Mouse (Mus musculus) lung, embryonic 14.5 days (tissue): Measurements from ENCODE around the gene Vmn1r135. TPM values are rescaled to one million over a fixed set of nuclear protein-coding genes. Genes with fewer than 3 reads are reported as not detected.
"Not testable (repeated sequence)": the region's sequence is repeated elsewhere in the genome, so short reads cannot be mapped to it uniquely, and the experiment has no call there.

Source experiments
- ATAC-seq: fragments of 200-750 bp; cut with Nextera tagmentation; 2 replicates; pipeline ENCODE4 v1.8.0; 2017; ENCODE audit warnings: mild to moderate bottlenecking, moderate TSS enrichment, moderate library complexity; ENCODE audit not compliant: insufficient read depth
- DNase-seq: peaks from one replicate; pipeline ENCODE4 v3.0.0-alpha.2; 2015
- H3K27ac ChIP-seq: fragments of 300-500 bp; sonication (generic); 2 replicates; pipeline ENCODE4 v1.5.1; 2014; ENCODE audit warnings: low read depth, mild to moderate bottlenecking, moderate library complexity
- H3K27me3 ChIP-seq: fragments of 300-500 bp; sonication (generic); 2 replicates; pipeline ENCODE4 v1.6.1; 2014; ENCODE audit warnings: low read length, control low read depth; ENCODE audit not compliant: insufficient read depth
- H3K36me3 ChIP-seq: fragments of 300-500 bp; sonication (generic); 2 replicates; pipeline ENCODE4 v1.6.1; 2014; ENCODE audit warnings: control low read depth; ENCODE audit not compliant: insufficient read depth
- H3K4me1 ChIP-seq: fragments of 300-500 bp; sonication (generic); 2 replicates; pipeline ENCODE4 v1.6.1; 2014; ENCODE audit warnings: antibody characterized with exemption, control low read depth; ENCODE audit not compliant: insufficient read depth
- H3K4me2 ChIP-seq: fragments of 300-500 bp; sonication (generic); 2 replicates; pipeline ENCODE4 v1.6.1; 2014; ENCODE audit warnings: mild to moderate bottlenecking
- H3K4me3 ChIP-seq: fragments of 300-500 bp; sonication (generic); 2 replicates; pipeline ENCODE4 v1.5.1; 2014; ENCODE audit warnings: low read depth, low read length
- H3K9ac ChIP-seq: fragments of 300-500 bp; sonication (generic); 2 replicates; pipeline ENCODE4 v1.6.1; 2014
- H3K9me3 ChIP-seq: fragments of 300-500 bp; sonication (generic); 2 replicates; pipeline ENCODE4 v1.6.1; 2016; ENCODE audit warnings: low read depth, low read length, control low read depth
- WGBS: fragments of 180-500 bp; shearing (Covaris S2); extraction: QIAGEN DNeasy Blood & Tissue Kit; methylation state at CpG from one replicate; pipeline ENCODE4 v1.1.7; 2014; 5-methylcytosine and 5-hydroxymethylcytosine counted together
- polyA plus RNA-seq: library from polyadenylated mRNA; unstranded; fragments of >200 nt; fragmentation: Nextera tagmentation; extraction: Ambion mirVana; gene quantifications from 2 replicates; pipeline ENCODE4 v1.2.1, GENCODE M21; 2014

Gene Vmn1r135
- polyA plus RNA-seq = not detected in 2 replicates

DNA sequence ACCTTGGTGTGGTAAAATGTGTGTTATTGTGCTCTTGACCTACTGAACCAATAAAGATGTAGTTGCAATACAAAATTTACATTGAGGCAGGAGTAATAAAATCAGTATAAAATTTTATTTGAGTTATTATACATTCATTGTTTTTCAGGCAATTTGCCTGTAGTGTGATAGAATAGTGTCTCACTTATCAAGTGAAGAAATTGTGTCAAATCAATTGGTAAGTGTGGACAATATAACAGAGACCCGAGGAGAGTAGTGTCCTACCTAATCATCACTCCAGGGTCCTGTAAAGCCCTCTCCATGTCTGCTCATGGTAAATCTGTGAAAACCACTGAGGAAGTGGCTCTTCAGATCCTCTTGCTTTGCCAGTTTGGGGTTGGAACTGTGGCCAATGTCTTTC lies at the start of gene Vmn1r135:
TSS of gene Vmn1r135 (plus strand) at position 301 of the 400 bp plus-strand sequence.
- no CpG with 5 or more reads among the region's 1 CpGs for WGBS

DNA sequence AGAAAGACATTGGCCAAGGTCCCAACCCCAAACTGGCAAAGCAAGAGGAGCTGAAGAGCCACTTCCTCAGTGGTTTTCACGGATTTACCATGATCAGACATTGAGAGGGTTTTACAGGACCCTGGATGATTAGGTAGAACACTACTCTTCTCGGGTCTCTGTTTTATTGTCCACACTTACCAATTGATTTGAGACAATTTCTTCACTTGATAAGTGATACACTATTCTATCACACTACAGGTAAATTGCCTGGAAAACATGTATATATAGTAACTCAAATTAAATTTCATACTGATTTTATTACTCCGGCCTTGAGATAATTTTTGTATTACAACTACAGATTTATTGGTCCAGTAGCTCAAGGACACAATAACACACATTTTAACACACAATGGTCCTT lies 35.5 kb upstream of the Vmn1r135 start, which contains the start of gene Gm4177:
TSS of gene Gm4177 (minus strand) at position 101 of the 400 bp plus-strand sequence.
- no CpG with 5 or more reads among the region's 3 CpGs for WGBS
- H3K9me3 ChIP-seq, H3K4me2 ChIP-seq, H3K36me3 ChIP-seq, H3K4me1 ChIP-seq, H3K27ac ChIP-seq, H3K9ac ChIP-seq, DNase-seq, H3K4me3 ChIP-seq, ATAC-seq, H3K27me3 ChIP-seq: not testable (repeated sequence)

More for the DNA sequence above, at the start of gene Vmn1r135:
- H3K9ac ChIP-seq, H3K4me2 ChIP-seq, ATAC-seq, H3K27me3 ChIP-seq, H3K27ac ChIP-seq, H3K4me1 ChIP-seq, H3K36me3 ChIP-seq, DNase-seq, H3K9me3 ChIP-seq, H3K4me3 ChIP-seq: not testable (repeated sequence)

DNA sequence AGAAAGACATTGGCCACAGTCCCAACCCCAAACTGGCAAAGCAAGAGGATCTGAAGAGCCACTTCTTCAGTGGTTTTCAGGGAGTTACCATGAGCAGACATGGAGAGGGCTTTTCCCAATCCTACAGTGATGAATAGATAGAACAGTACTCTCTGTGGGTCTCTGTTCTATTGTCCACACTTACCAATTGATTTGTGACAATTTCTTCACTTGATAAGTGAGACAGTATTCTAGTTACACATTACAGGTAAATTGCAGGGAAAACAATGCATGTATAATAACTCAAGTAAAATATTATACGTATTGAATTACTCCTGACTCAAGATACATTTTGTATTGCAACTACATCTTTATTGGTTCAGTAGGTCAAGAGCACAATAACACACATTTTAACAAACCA lies 12.0 kb downstream of the Vmn1r135 start, which contains the start of gene Gm5725:
TSS of gene Gm5725 (minus strand) at position 101 of the 400 bp plus-strand sequence.
- not testable (repeated sequence) for H3K9ac ChIP-seq, H3K4me2 ChIP-seq, H3K9me3 ChIP-seq, ATAC-seq, H3K36me3 ChIP-seq, H3K27me3 ChIP-seq, H3K27ac ChIP-seq, H3K4me3 ChIP-seq, H3K4me1 ChIP-seq, DNase-seq
- WGBS = no CpG with 5 or more reads among the region's 1 CpGs

Other genes starting within 250 kb of the Vmn1r135 start
- not detected in 2 replicates for gene Vmn1r132, start 218.3 kb upstream of the Vmn1r135 start, polyA plus RNA-seq
- not detected in 2 replicates for gene Gm4175, start 70.9 kb upstream of the Vmn1r135 start, polyA plus RNA-seq
- gene Gm4177, start 35.6 kb upstream of the Vmn1r135 start, polyA plus RNA-seq = not detected in 2 replicates
- not detected in 2 replicates for gene Gm5725, start 11.9 kb downstream of the Vmn1r135 start, polyA plus RNA-seq
- gene Gm5891, start 88.9 kb downstream of the Vmn1r135 start, polyA plus RNA-seq = not detected in 2 replicates
- not detected in 2 replicates for gene Vmn1r137, start 162.2 kb downstream of the Vmn1r135 start, polyA plus RNA-seq
- gene Vmn1r138, start 196.5 kb downstream of the Vmn1r135 start, polyA plus RNA-seq = not detected in 2 replicates
- gene Gm6176, start 224.0 kb downstream of the Vmn1r135 start, polyA plus RNA-seq = not detected in 2 replicates
- gene Vmn1r139, start 236.7 kb downstream of the Vmn1r135 start, polyA plus RNA-seq = not detected in 2 replicates